Mouse (Mus musculus): ENCODE measurements around the gene Rbms3. TPM values are rescaled to one million over a fixed set of nuclear protein-coding genes. Genes with fewer than 3 reads are reported as not detected.

The Rbms3 gene
- total RNA-seq, 1 experiment, result 2.2 TPM

GRCm38 (mm10) chr9:116880503-116880902, 749.2 kb downstream of the Rbms3 start:
- H3K9me3 ChIP-seq (ENCODE audit: control insufficient read depth, insufficient read depth, low read depth, low read length), result no peaks in the 10 kb centered on the region
- no peaks in the 10 kb centered on the region for H3K36me3 ChIP-seq (ENCODE audit: control insufficient read depth, insufficient read depth, low read length, poor library complexity, severe bottlenecking)
- no peak overlapping the region for H3K4me3 ChIP-seq (ENCODE audit: insufficient read depth in 1 of 2, low read depth in 1 of 2, low read length in 2 of 2, poor library complexity in 1 of 2, severe bottlenecking in 1 of 2)
- H3K4me1 ChIP-seq (ENCODE audit: control insufficient read depth in 2 of 2, insufficient read depth in 2 of 2, low read length in 2 of 2, poor library complexity in 1 of 2), result no peaks in the 10 kb centered on the region
- no peak for TF ChIP-seq MAFK (IDR thresholded peaks at IDR 0.05; ENCODE audit: insufficient read depth, low read depth, low read length)
- TF ChIP-seq ZC3H11A (IDR thresholded peaks at IDR 0.05; ENCODE audit: borderline replicate concordance, low read depth, low read length), result no peak
- no peak for TF ChIP-seq HCFC1 (IDR thresholded peaks at IDR 0.05; ENCODE audit: borderline replicate concordance, insufficient read depth, low read length)
- no peak for TF ChIP-seq ZNF384 (IDR thresholded peaks at IDR 0.05; ENCODE audit: low read depth, low read length)
- TF ChIP-seq CHD2 (IDR thresholded peaks at IDR 0.05; ENCODE audit: low read depth, low read length), result no peak
- H3K9ac ChIP-seq (ENCODE audit: insufficient read depth, low read depth, low read length, poor library complexity, severe bottlenecking), result no peak overlapping the region
- H3K27ac ChIP-seq (ENCODE audit: insufficient read depth, low read depth, low read length, poor library complexity, severe bottlenecking), result no peak overlapping the region
- in situ Hi-C loops (cut with MboI; ENCODE audit: low sequenced_read_pairs in 2 of 2, unreplicated experiment in 2 of 2), result no loop called here
- no peak for DNase-seq (ENCODE audit: low read depth, low spot score)

GRCm38 (mm10) chr9:116879600-116880457, 749.9 kb downstream of the Rbms3 start:
- Histone ChIP-seq H3K9me3 (ENCODE audit: control insufficient read depth, insufficient read depth, low read depth, low read length) (no peaks in the 10 kb centered on the region), H3K27ac (ENCODE audit: insufficient read depth, low read depth, low read length, poor library complexity, severe bottlenecking) (no peak overlapping the region), H3K36me3 (ENCODE audit: control insufficient read depth, insufficient read depth, low read length, poor library complexity, severe bottlenecking) (no peaks in the 10 kb centered on the region), H3K4me3 (ENCODE audit: insufficient read depth in 1 of 2, low read depth in 1 of 2, low read length in 2 of 2, poor library complexity in 1 of 2, severe bottlenecking in 1 of 2) (no peak overlapping the region), H3K4me1 (ENCODE audit: control insufficient read depth in 2 of 2, insufficient read depth in 2 of 2, low read length in 2 of 2, poor library complexity in 1 of 2) (no peaks in the 10 kb centered on the region), H3K9ac (ENCODE audit: insufficient read depth, low read depth, low read length, poor library complexity, severe bottlenecking) (no peak overlapping the region)
- TF ChIP-seq MAFK (IDR thresholded peaks at IDR 0.05; ENCODE audit: insufficient read depth, low read depth, low read length) (no peak), CHD2 (IDR thresholded peaks at IDR 0.05; ENCODE audit: low read depth, low read length) (no peak), ZNF384 (IDR thresholded peaks at IDR 0.05; ENCODE audit: low read depth, low read length) (no peak), HCFC1 (IDR thresholded peaks at IDR 0.05; ENCODE audit: borderline replicate concordance, insufficient read depth, low read length) (no peak), ZC3H11A (IDR thresholded peaks at IDR 0.05; ENCODE audit: borderline replicate concordance, low read depth, low read length) (no peak)
- no peak for DNase-seq (ENCODE audit: low read depth, low spot score)
- in situ Hi-C loops (cut with MboI; ENCODE audit: low sequenced_read_pairs in 2 of 2, unreplicated experiment in 2 of 2), result no loop called here

GRCm38 (mm10) chr9:116876786-116877185, 752.9 kb downstream of the Rbms3 start:
- TF ChIP-seq HCFC1 (IDR thresholded peaks at IDR 0.05; ENCODE audit: borderline replicate concordance, insufficient read depth, low read length) (no peak), ZNF384 (IDR thresholded peaks at IDR 0.05; ENCODE audit: low read depth, low read length) (no peak), ZC3H11A (IDR thresholded peaks at IDR 0.05; ENCODE audit: borderline replicate concordance, low read depth, low read length) (no peak), CHD2 (IDR thresholded peaks at IDR 0.05; ENCODE audit: low read depth, low read length) (no peak), MAFK (IDR thresholded peaks at IDR 0.05; ENCODE audit: insufficient read depth, low read depth, low read length) (no peak)
- DNase-seq (ENCODE audit: low read depth, low spot score), result no peak
- Histone ChIP-seq H3K4me1 (ENCODE audit: control insufficient read depth in 2 of 2, insufficient read depth in 2 of 2, low read length in 2 of 2, poor library complexity in 1 of 2) (no peaks in the 10 kb centered on the region), H3K36me3 (ENCODE audit: control insufficient read depth, insufficient read depth, low read length, poor library complexity, severe bottlenecking) (no peaks in the 10 kb centered on the region), H3K9ac (ENCODE audit: insufficient read depth, low read depth, low read length, poor library complexity, severe bottlenecking) (no peak overlapping the region), H3K9me3 (ENCODE audit: control insufficient read depth, insufficient read depth, low read depth, low read length) (no peaks in the 10 kb centered on the region), H3K4me3 (ENCODE audit: insufficient read depth in 1 of 2, low read depth in 1 of 2, low read length in 2 of 2, poor library complexity in 1 of 2, severe bottlenecking in 1 of 2) (no peak overlapping the region), H3K27ac (ENCODE audit: insufficient read depth, low read depth, low read length, poor library complexity, severe bottlenecking) (no peak overlapping the region)
- in situ Hi-C loops (cut with MboI; ENCODE audit: low sequenced_read_pairs in 2 of 2, unreplicated experiment in 2 of 2), result no loop called here

GRCm38 (mm10) chr9:116873976-116874320, 755.8 kb downstream of the Rbms3 start:
- Histone ChIP-seq H3K27ac (ENCODE audit: insufficient read depth, low read depth, low read length, poor library complexity, severe bottlenecking) (no peak overlapping the region), H3K36me3 (ENCODE audit: control insufficient read depth, insufficient read depth, low read length, poor library complexity, severe bottlenecking) (no peaks in the 10 kb centered on the region), H3K9ac (ENCODE audit: insufficient read depth, low read depth, low read length, poor library complexity, severe bottlenecking) (no peak overlapping the region), H3K4me1 (ENCODE audit: control insufficient read depth in 2 of 2, insufficient read depth in 2 of 2, low read length in 2 of 2, poor library complexity in 1 of 2) (no peaks in the 10 kb centered on the region), H3K9me3 (ENCODE audit: control insufficient read depth, insufficient read depth, low read depth, low read length) (no peaks in the 10 kb centered on the region), H3K4me3 (ENCODE audit: insufficient read depth in 1 of 2, low read depth in 1 of 2, low read length in 2 of 2, poor library complexity in 1 of 2, severe bottlenecking in 1 of 2) (no peak overlapping the region)
- in situ Hi-C loops (cut with MboI; ENCODE audit: low sequenced_read_pairs in 2 of 2, unreplicated experiment in 2 of 2), result no loop called here
- TF ChIP-seq ZNF384 (IDR thresholded peaks at IDR 0.05; ENCODE audit: low read depth, low read length), result no peak
- no peak for TF ChIP-seq HCFC1 (IDR thresholded peaks at IDR 0.05; ENCODE audit: borderline replicate concordance, insufficient read depth, low read length)
- TF ChIP-seq ZC3H11A (IDR thresholded peaks at IDR 0.05; ENCODE audit: borderline replicate concordance, low read depth, low read length), result no peak
- no peak for TF ChIP-seq MAFK (IDR thresholded peaks at IDR 0.05; ENCODE audit: insufficient read depth, low read depth, low read length)
- TF ChIP-seq CHD2 (IDR thresholded peaks at IDR 0.05; ENCODE audit: low read depth, low read length), result no peak
- no peak for DNase-seq (ENCODE audit: low read depth, low spot score)

Data from ES-E14 (cell line).